Comparison of ENCODE assay signal across 12 mouse cellular contexts in the genomic region with DNA sequence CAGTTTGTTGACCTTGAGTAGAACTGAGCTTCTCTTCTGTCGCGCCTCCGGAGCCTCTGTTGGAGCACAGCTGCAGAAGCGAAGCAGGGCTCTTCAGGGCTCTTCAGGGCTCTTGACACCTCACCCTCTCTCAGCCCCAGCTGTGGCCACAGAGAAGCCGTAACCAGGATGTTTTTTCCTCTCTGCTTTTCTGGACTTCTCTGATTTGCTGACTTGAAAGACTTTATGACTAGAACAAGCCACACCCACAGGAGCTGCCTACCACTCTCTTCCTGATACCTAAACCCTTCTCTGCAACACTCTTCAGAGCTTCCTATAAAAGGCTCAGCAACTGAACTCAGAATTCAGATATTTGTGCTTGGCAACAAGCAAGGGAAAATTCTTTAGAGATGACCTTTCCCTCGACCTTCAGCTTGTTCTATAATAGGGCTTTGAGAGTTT. TPM values are rescaled to one million over a fixed set of nuclear protein-coding genes. Genes with fewer than 3 reads are reported as not detected.
DNase-seq lines count a peak whose midpoint lies in the region; ATAC-seq and TF ChIP-seq lines count a peak whose summit lies in the region.
"Had no signal": no experiment of that assay in that cellular context is flagged by ENCODE, and none has a peak within 500 bp of the region (broad histone marks: within the 10 kb centered on the region; RNA-seq: fewer than 3 reads in every experiment).

No protein-coding gene starts in this region.

- H3K27me3 ChIP-seq in heart, embryonic 10.5 days (ENCODE audit: insufficient read depth, poor library complexity, severe bottlenecking), result no peaks in the 10 kb centered on the region
- no peaks in the 10 kb centered on the region for H3K27me3 ChIP-seq in spleen, adult 2 months (ENCODE audit: control insufficient read depth, insufficient read depth, low read length)
- no peaks in the 10 kb centered on the region for H3K27me3 ChIP-seq in midbrain, embryonic 13.5 days

- H3K4me1 ChIP-seq in heart, embryonic 10.5 days, result peaks cover 5% of the 10 kb centered on the region
- peaks cover 4% of the 10 kb centered on the region; the same call in 1 of the 2 replicates for H3K4me1 ChIP-seq in spleen, adult 2 months (ENCODE audit: control insufficient read depth, insufficient read depth, insufficient read length)
- H3K4me1 ChIP-seq in midbrain, embryonic 13.5 days (replicated peaks), result no peaks in the 10 kb centered on the region

- ATAC-seq in midbrain, embryonic 13.5 days, result no peak

- no peak overlapping the region for H3K9ac ChIP-seq in midbrain, embryonic 13.5 days (replicated peaks)

- H3K4me3 ChIP-seq in heart, embryonic 10.5 days, result no peak overlapping the region
- no peak overlapping the region for H3K4me3 ChIP-seq in spleen, adult 2 months (ENCODE audit: extremely low read depth, insufficient read depth, insufficient read length)
- H3K4me3 ChIP-seq in midbrain, embryonic 13.5 days (replicated peaks), result no peak overlapping the region

- no peak for TF ChIP-seq CTCF in spleen, adult 2 months (IDR thresholded peaks at IDR 0.05; ENCODE audit: extremely low read depth, insufficient read depth, insufficient read length, insufficient replicate concordance)

- 34% methylated on average over 6 of the region's 6 CpGs for WGBS in heart, embryonic 10.5 days
- WGBS in spleen, adult 2 months, result 3% methylated on average over 6 of the region's 6 CpGs
- 74% methylated on average over 6 of the region's 6 CpGs for WGBS in midbrain, embryonic 13.5 days

- no peaks in the 10 kb centered on the region for H3K9me3 ChIP-seq in heart, embryonic 10.5 days
- no peaks in the 10 kb centered on the region for H3K9me3 ChIP-seq in midbrain, embryonic 13.5 days

- H3K27ac ChIP-seq in heart, embryonic 10.5 days, result peak overlapping the region; percentile 65; the same call in 1 of the 2 replicates
- peak overlapping the region; percentile 46 for H3K27ac ChIP-seq in spleen, adult 2 months (ENCODE audit: insufficient read depth, low read length)
- no peak overlapping the region for H3K27ac ChIP-seq in midbrain, embryonic 13.5 days

- no peak for DNase-seq in heart, embryonic 10.5 days (ENCODE audit: low spot score)
- no peak for DNase-seq in heart, adult 9 months (ENCODE audit: low spot score in 2 of 2)
- peak; percentile 27 to 70 for DNase-seq in spleen, adult 2 months (ENCODE audit: low read depth in 1 of 2, low spot score in 2 of 2)
- DNase-seq in spleen, postnatal 4 days (ENCODE audit: low spot score in 2 of 2), result no peak
- peak; percentile 42 for DNase-seq in lung, postnatal 25 days (ENCODE audit: low spot score)
- peak; percentile 56 to 74 for DNase-seq in thymus, postnatal 36 days
- DNase-seq in adrenal gland, postnatal 4 days (ENCODE audit: low spot score in 2 of 2), result no peak
- DNase-seq: kidney, adult 8-10 months; liver had no signal

- 0 out of 2 replicates have a peak, but pooled peaks have one; percentile 9 for TF ChIP-seq POLR2A in spleen, adult 2 months (IDR thresholded peaks at IDR 0.05; ENCODE audit: low read depth, low read length)

- no peak overlapping the region for H3K4me2 ChIP-seq in midbrain, embryonic 13.5 days (replicated peaks)

- H3K36me3 ChIP-seq in heart, embryonic 10.5 days, result no peaks in the 10 kb centered on the region
- H3K36me3 ChIP-seq in spleen, adult 2 months (ENCODE audit: control insufficient read depth, insufficient read depth, low read length), result no peaks in the 10 kb centered on the region
- no peaks in the 10 kb centered on the region for H3K36me3 ChIP-seq in midbrain, embryonic 13.5 days

RNA-seq across cellular contexts. Expression of a gene that starts 20.9 kb away (rescaled TPM):
- 172 and 183 TPM in 2 replicates for polyA plus RNA-seq in heart, embryonic 10.5 days (2016; fragmentation: Nextera tagmentation; extraction: Ambion mirVana)
- 119 and 126 TPM in 2 replicates for polyA plus RNA-seq in spleen, adult 2 months (2012; rRNA removed)
- 100 to 1,000 TPM; 200 to 217 TPM for total RNA-seq in adrenal gland, postnatal 4 days (2021)
- polyA plus RNA-seq in midbrain, embryonic 13.5 days (2015; fragmentation: Nextera tagmentation; extraction: Ambion mirVana), result 37.3 and 41.4 TPM in 2 replicates

RNA-seq across cellular contexts. Expression of a gene that starts 46.2 kb away (rescaled TPM):
- polyA plus RNA-seq in heart, embryonic 10.5 days (2016; fragmentation: Nextera tagmentation; extraction: Ambion mirVana), result 0.36 and 1.1 TPM in 2 replicates
- polyA plus RNA-seq in spleen, adult 2 months (2012; rRNA removed), result 0.99 and 1.4 TPM in 2 replicates
- total RNA-seq in adrenal gland, postnatal 4 days (2021), result 10 to 100 TPM; 26.7 to 68.4 TPM
- 7.5 and 8.2 TPM in 2 replicates for polyA plus RNA-seq in midbrain, embryonic 13.5 days (2015; fragmentation: Nextera tagmentation; extraction: Ambion mirVana)

RNA-seq across cellular contexts. Expression of a gene that starts 55.3 kb away (rescaled TPM):
- 1,319 and 1,394 TPM in 2 replicates for polyA plus RNA-seq in heart, embryonic 10.5 days (2016; fragmentation: Nextera tagmentation; extraction: Ambion mirVana)
- 116 and 126 TPM in 2 replicates for polyA plus RNA-seq in spleen, adult 2 months (2012; rRNA removed)
- total RNA-seq in adrenal gland, postnatal 4 days (2021), result 100 to 1,000 TPM; 323 to 446 TPM
- polyA plus RNA-seq in midbrain, embryonic 13.5 days (2015; fragmentation: Nextera tagmentation; extraction: Ambion mirVana), result 15,883 and 15,999 TPM in 2 replicates

RNA-seq across cellular contexts. Expression of a gene that starts 55.5 kb away (rescaled TPM):
- not detected in 2 replicates for polyA plus RNA-seq in heart, embryonic 10.5 days (2016; fragmentation: Nextera tagmentation; extraction: Ambion mirVana)
- polyA plus RNA-seq in spleen, adult 2 months (2012; rRNA removed), result 16.3 and 63.6 TPM in 2 replicates
- total RNA-seq in adrenal gland, postnatal 4 days (2021), result not detected
- not detected in 2 replicates for polyA plus RNA-seq in midbrain, embryonic 13.5 days (2015; fragmentation: Nextera tagmentation; extraction: Ambion mirVana)
- polyA plus RNA-seq: embryonic facial prominence, embryonic 11.5 days; neural tube, embryonic 11.5 days had no signal

Comparison
In these comparisons a context has a peak if more than half of its experiments do, and no peak if none do; other contexts are left out.
1. DNase-seq: peak in spleen, adult 2 months (2 of 2), lung, postnatal 25 days (single experiment) and thymus, postnatal 36 days (2 of 2); none in heart, embryonic 10.5 days (single experiment), heart, adult 9 months (0 of 2), spleen, postnatal 4 days (0 of 2) and adrenal gland, postnatal 4 days (0 of 2).
2. RNA of a gene that starts 55.3 kb away (polyA plus RNA-seq): 15,883 to 15,999 TPM in midbrain, embryonic 13.5 days; 1,319 to 1,394 TPM in heart, embryonic 10.5 days and 116 to 126 TPM in spleen, adult 2 months; every median in the first group is over 10 times any median in the second.